Mouse (Mus musculus): ENCODE measurements around the gene Fn1. TPM values are rescaled to one million over a fixed set of nuclear protein-coding genes. Genes with fewer than 3 reads are reported as not detected.

The Fn1 gene
- polyA plus RNA-seq, 1 experiment from 2014 or later, result 185 TPM

Other genes with a start within 250 kb of the Fn1 start
- gene Abca12, start 238.3 kb downstream of the Fn1 start, polyA plus RNA-seq (2015; fragmentation: Nextera tagmentation; extraction: Ambion mirVana), result 0.05 TPM in 1 of 2 replicates, not detected in the other
- 48.4 and 49.5 TPM in 2 replicates for gene Atic, start 96.0 kb downstream of the Fn1 start, polyA plus RNA-seq (2015; fragmentation: Nextera tagmentation; extraction: Ambion mirVana)